Mouse (Mus musculus): ENCODE data around the gene Erv3. TPM values are rescaled to one million over a fixed set of nuclear protein-coding genes. Genes with fewer than 3 reads are reported as not detected.

The Erv3 gene
- polyA plus RNA-seq, 1 experiment, result not detected

- TF ChIP-seq CTCF (IDR thresholded peaks at IDR 0.05; ENCODE audit: low read depth, low read length) (no peak), POLR2A (IDR thresholded peaks at IDR 0.05; ENCODE audit: borderline replicate concordance, low read depth, low read length) (no peak)
- H3K27ac ChIP-seq (ENCODE audit: insufficient read depth, low read depth, low read length), result no peak overlapping the region
- H3K4me1 ChIP-seq (ENCODE audit: control insufficient read depth, insufficient read depth, low read length), result no peaks in the 10 kb centered on the region
- H3K4me3 ChIP-seq (ENCODE audit: insufficient read depth, low read length), result no peak overlapping the region
Observed at GRCm38 (mm10) chr2:131827999-131828975, 31.3 kb downstream of the Erv3 start.

GRCm38 (mm10) chr2:131827026-131827687 is 32.4 kb downstream of the Erv3 start:
- H3K4me3 ChIP-seq (ENCODE audit: insufficient read depth, low read length), result no peak overlapping the region
- H3K27ac ChIP-seq (ENCODE audit: insufficient read depth, low read depth, low read length), result no peak overlapping the region
- TF ChIP-seq CTCF (IDR thresholded peaks at IDR 0.05; ENCODE audit: low read depth, low read length) (no peak), POLR2A (IDR thresholded peaks at IDR 0.05; ENCODE audit: borderline replicate concordance, low read depth, low read length) (no peak)
- H3K4me1 ChIP-seq (ENCODE audit: control insufficient read depth, insufficient read depth, low read length), result no peaks in the 10 kb centered on the region

- Histone ChIP-seq H3K27ac (ENCODE audit: insufficient read depth, low read depth, low read length) (no peak overlapping the region), H3K4me1 (ENCODE audit: control insufficient read depth, insufficient read depth, low read length) (peaks cover 1% of the 10 kb centered on the region; the same call in 1 of the 2 replicates), H3K4me3 (ENCODE audit: insufficient read depth, low read length) (no peak overlapping the region)
- TF ChIP-seq POLR2A (IDR thresholded peaks at IDR 0.05; ENCODE audit: borderline replicate concordance, low read depth, low read length) (no peak), CTCF (IDR thresholded peaks at IDR 0.05; ENCODE audit: low read depth, low read length) (no peak)
Observed at GRCm38 (mm10) chr2:131825498-131825897, 34.0 kb downstream of the Erv3 start.

GRCm38 (mm10) chr2:131823931-131824330 is 35.6 kb downstream of the Erv3 start:
- H3K4me3 ChIP-seq (ENCODE audit: insufficient read depth, low read length), result no peak overlapping the region
- no peak for TF ChIP-seq POLR2A (IDR thresholded peaks at IDR 0.05; ENCODE audit: borderline replicate concordance, low read depth, low read length)
- no peak overlapping the region for H3K27ac ChIP-seq (ENCODE audit: insufficient read depth, low read depth, low read length)
- H3K4me1 ChIP-seq (ENCODE audit: control insufficient read depth, insufficient read depth, low read length), result peaks cover 4% of the 10 kb centered on the region; the same call in 1 of the 2 replicates

- H3K4me3 ChIP-seq (ENCODE audit: insufficient read depth, low read length), result no peak overlapping the region
- peaks cover 4% of the 10 kb centered on the region; the same call in 1 of the 2 replicates for H3K4me1 ChIP-seq (ENCODE audit: control insufficient read depth, insufficient read depth, low read length)
- TF ChIP-seq CTCF (IDR thresholded peaks at IDR 0.05; ENCODE audit: low read depth, low read length) (no peak), POLR2A (IDR thresholded peaks at IDR 0.05; ENCODE audit: borderline replicate concordance, low read depth, low read length) (no peak)
- no peak overlapping the region for H3K27ac ChIP-seq (ENCODE audit: insufficient read depth, low read depth, low read length)
Observed at GRCm38 (mm10) chr2:131822492-131822891, 37.1 kb downstream of the Erv3 start.

- TF ChIP-seq CTCF (IDR thresholded peaks at IDR 0.05; ENCODE audit: low read depth, low read length), result no peak
- TF ChIP-seq POLR2A (IDR thresholded peaks at IDR 0.05; ENCODE audit: borderline replicate concordance, low read depth, low read length), result no peak
- Histone ChIP-seq H3K27ac (ENCODE audit: insufficient read depth, low read depth, low read length) (no peak overlapping the region), H3K4me1 (ENCODE audit: control insufficient read depth, insufficient read depth, low read length) (peaks cover 4% of the 10 kb centered on the region; the same call in 1 of the 2 replicates), H3K4me3 (ENCODE audit: insufficient read depth, low read length) (no peak overlapping the region)
Observed at GRCm38 (mm10) chr2:131821708-131821990, 37.9 kb downstream of the Erv3 start.

GRCm38 (mm10) chr2:131820932-131821707 is 38.4 kb downstream of the Erv3 start:
- H3K4me3 ChIP-seq (ENCODE audit: insufficient read depth, low read length), result no peak overlapping the region
- no peak overlapping the region for H3K27ac ChIP-seq (ENCODE audit: insufficient read depth, low read depth, low read length)

GRCm38 (mm10) chr2:131820088-131820675 is 39.4 kb downstream of the Erv3 start:
- Histone ChIP-seq H3K4me1 (ENCODE audit: control insufficient read depth, insufficient read depth, low read length) (peaks cover 4% of the 10 kb centered on the region; the same call in 1 of the 2 replicates), H3K4me3 (ENCODE audit: insufficient read depth, low read length) (0 out of 2 replicates have a peak overlapping the region, but pooled peaks have one; percentile 5), H3K27ac (ENCODE audit: insufficient read depth, low read depth, low read length) (no peak overlapping the region)
- no peak for TF ChIP-seq POLR2A (IDR thresholded peaks at IDR 0.05; ENCODE audit: borderline replicate concordance, low read depth, low read length)
- no peak for TF ChIP-seq CTCF (IDR thresholded peaks at IDR 0.05; ENCODE audit: low read depth, low read length)

More at GRCm38 (mm10) chr2:131820932-131821707, 38.4 kb downstream of the Erv3 start:
- TF ChIP-seq CTCF (IDR thresholded peaks at IDR 0.05; ENCODE audit: low read depth, low read length) (peak; percentile 79), POLR2A (IDR thresholded peaks at IDR 0.05; ENCODE audit: borderline replicate concordance, low read depth, low read length) (no peak)
- peaks cover 4% of the 10 kb centered on the region; the same call in 1 of the 2 replicates for H3K4me1 ChIP-seq (ENCODE audit: control insufficient read depth, insufficient read depth, low read length)

GRCm38 (mm10) chr2:131814327-131814726 is 45.2 kb downstream of the Erv3 start:
- no peak for TF ChIP-seq CTCF (IDR thresholded peaks at IDR 0.05; ENCODE audit: low read depth, low read length)
- TF ChIP-seq POLR2A (IDR thresholded peaks at IDR 0.05; ENCODE audit: borderline replicate concordance, low read depth, low read length), result no peak
- Histone ChIP-seq H3K4me1 (ENCODE audit: control insufficient read depth, insufficient read depth, low read length) (no peaks in the 10 kb centered on the region), H3K27ac (ENCODE audit: insufficient read depth, low read depth, low read length) (no peak overlapping the region), H3K4me3 (ENCODE audit: insufficient read depth, low read length) (no peak overlapping the region)

Data from bone marrow macrophage, adult 2 months (primary cell).